Mouse (Mus musculus): Measurements from ENCODE around the gene Mynn.
A peak's percentile ranks its signal among the peaks of the same experiment; 100 is the strongest.

The Mynn gene

GRCm38 (mm10) chr3:30646761-30647160 is 44.9 kb downstream of the Mynn start:
- DNase-seq = no peak

- DNase-seq = peak; percentile 29
These were observed 45.7 kb downstream of the Mynn start, which contains the start of gene Lrrc34 for GRCm38 (mm10) chr3:30647440-30648090. Lrrc34 (minus strand) TSS chr3:30647869.

- no peak for DNase-seq
These were observed 46.6 kb downstream of the Mynn start for GRCm38 (mm10) chr3:30648466-30648865.

- no peak for DNase-seq
These were observed 48.4 kb downstream of the Mynn start for GRCm38 (mm10) chr3:30650062-30650841.

GRCm38 (mm10) chr3:30655937-30656336 is 54.1 kb downstream of the Mynn start:
- no peak for DNase-seq

GRCm38 (mm10) chr3:30658486-30658885 is 56.6 kb downstream of the Mynn start:
- DNase-seq = no peak
